Mouse (Mus musculus) intestine, embryonic 15.5 days (tissue): Measurements from ENCODE around the gene Zfp949. TPM values are rescaled to one million over a fixed set of nuclear protein-coding genes. Genes with fewer than 3 reads are reported as not detected.

Experiments used
- polyA plus RNA-seq: library from polyadenylated mRNA; unstranded; fragments of >200 nt; fragmentation: Nextera tagmentation; extraction: Ambion mirVana; gene quantifications from 2 replicates; pipeline ENCODE4 v1.2.1, GENCODE M21; 2015

Gene Zfp949
- polyA plus RNA-seq, 1 experiment from 2014 or later: 7.4 TPM

Other genes starting within 250 kb of the Zfp949 start
- 3.3 and 3.8 TPM in 2 replicates for gene Nt5e, start 220.8 kb upstream of the Zfp949 start, polyA plus RNA-seq
- gene Snx14, start 109.1 kb upstream of the Zfp949 start, polyA plus RNA-seq: 31.3 and 35.2 TPM in 2 replicates
- not detected in 2 replicates for gene Gm20537, start 91.4 kb upstream of the Zfp949 start, polyA plus RNA-seq
- 78.3 and 98.9 TPM in 2 replicates for gene Syncrip, start 65.4 kb upstream of the Zfp949 start, polyA plus RNA-seq
- gene Trim43a, start 32.9 kb downstream of the Zfp949 start, polyA plus RNA-seq: not detected in 2 replicates
- 43.4 and 45.4 TPM in 2 replicates for gene Mthfsl, start 172.3 kb downstream of the Zfp949 start, polyA plus RNA-seq
- 0.77 TPM in 2 replicates for gene Bcl2a1d, start 183.9 kb downstream of the Zfp949 start, polyA plus RNA-seq